Mouse (Mus musculus) left cerebral cortex, adult 2 months (tissue): ENCODE results near the gene Gabarapl2. TPM values are rescaled to one million over a fixed set of nuclear protein-coding genes. Genes with fewer than 3 reads are reported as not detected.

Experiments
- DNase-seq, 2 experiments: peaks; one replicate each; pipeline ENCODE4 v3.0.0; 2021 to 2022; ENCODE audit warnings: low spot score in 2 of 2, mixed read lengths in 1 of 2; ENCODE audit errors: extremely low spot score in 1 of 2
- H3K27ac ChIP-seq: fragments of 200-600 bp; 2 replicates; pipeline ENCODE4 v1.8.1; 2022
- H3K4me3 ChIP-seq: fragments of 200-600 bp; 2 replicates; pipeline ENCODE4 v1.8.1; 2022
- CTCF ChIP-seq: fragments of 200-600 bp; IDR thresholded peaks from 2 replicates; pipeline ENCODE4 v1.8.1; 2022; ENCODE audit warnings: antibody characterized with exemption, mild to moderate bottlenecking, moderate library complexity
- intact Hi-C: fragments of 180-260 bp; cut with DNase I; formaldehyde crosslinking; loops from one replicate; pipeline ENCODE4 v1.15.1; 2025
- total RNA-seq, 2 experiments: library from RNA; stranded (reverse); gene quantifications; 2 replicates each; pipeline ENCODE4 v1.2.3; 2021

Gene Gabarapl2
- total RNA-seq, 2 experiments from 2014 or later = 209 to 211 TPM

GRCm38 (mm10) chr8:111982116-111982515, 41.6 kb downstream of the Gabarapl2 start:
- intact Hi-C loops = no loop called here

GRCm38 (mm10) chr8:111984511-111984910, 44.0 kb downstream of the Gabarapl2 start:
- Histone ChIP-seq H3K27ac (no peak overlapping the region), H3K4me3 (no peak overlapping the region)
- DNase-seq = peak in 1 of 2 experiments; percentile 43
- intact Hi-C loops = no loop called here
- no peak for TF ChIP-seq CTCF

More at GRCm38 (mm10) chr8:111982116-111982515, 41.6 kb downstream of the Gabarapl2 start:
- Histone ChIP-seq H3K27ac (no peak overlapping the region), H3K4me3 (no peak overlapping the region)
- DNase-seq = no peak
- no peak; the same call in none of the 2 replicates for TF ChIP-seq CTCF

- Histone ChIP-seq H3K4me3 (no peak overlapping the region), H3K27ac (no peak overlapping the region)
- DNase-seq = peak; percentile 69 to 72
- peak; percentile 83 for TF ChIP-seq CTCF
- intact Hi-C loops = loop anchor here (1.0 to 5.0 kb wide), 2 partner anchors 48 to 109 kb away; partner anchors contain the start of gene Gabarapl2
Measured at GRCm38 (mm10) chr8:111989911-111990310, 49.4 kb downstream of the Gabarapl2 start.

DNA sequence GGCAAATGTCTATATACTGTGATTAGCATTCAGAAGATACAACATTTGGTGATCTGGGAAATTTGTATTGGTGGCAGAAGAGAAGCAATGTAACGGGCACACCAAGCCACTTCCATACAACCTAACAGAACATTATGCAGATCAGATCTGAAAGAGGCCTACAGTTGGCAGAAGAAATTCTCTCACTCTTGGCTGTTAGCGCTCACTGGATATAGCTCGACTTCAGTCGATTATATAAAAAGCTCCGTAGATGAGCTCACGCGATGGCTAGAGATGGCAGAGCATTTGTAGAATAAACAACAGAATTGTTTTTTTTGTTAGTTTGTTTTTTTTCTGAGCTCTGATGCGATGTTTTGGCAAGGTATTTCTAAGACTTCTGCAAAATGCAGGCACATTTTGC, 50.8 kb downstream of the Gabarapl2 start:
- H3K4me3 ChIP-seq = peak overlapping the region; percentile 95
- peak overlapping the region; percentile 80 for H3K27ac ChIP-seq
- intact Hi-C loops = loop anchor here (5.0 kb wide), 1 partner anchor 49 kb away; the partner anchor contains the start of gene Gabarapl2
- TF ChIP-seq CTCF = no peak
- no peak for DNase-seq

GRCm38 (mm10) chr8:111992013-111992702, 51.7 kb downstream of the Gabarapl2 start, which contains the start of gene Adat1:
Gene Adat1, minus strand, starts transcription at chr8:111992302.
- H3K4me3 ChIP-seq = peak within 1 kb of the TSS; percentile 95
- peak within 1 kb of the TSS; percentile 80 for H3K27ac ChIP-seq
- no peak; the same call in 1 of the 2 replicates for TF ChIP-seq CTCF
- peak; percentile 83 to 85 for DNase-seq
- intact Hi-C loops = loop anchor here (2.0 to 5.0 kb wide), 2 partner anchors 19 to 50 kb away; partner anchors contain the start of genes Gabarapl2, Kars and Terf2ip

GRCm38 (mm10) chr8:111992703-111993039, 52.2 kb downstream of the Gabarapl2 start:
- Histone ChIP-seq H3K4me3 (no peak overlapping the region; the same call in 1 of the 2 replicates), H3K27ac (no peak overlapping the region)
- TF ChIP-seq CTCF = no peak
- DNase-seq = no peak
- intact Hi-C loops = loop anchor here (2.0 to 5.0 kb wide), 2 partner anchors 18 to 50 kb away; partner anchors contain the start of genes Gabarapl2, Kars and Terf2ip

Other genes with a start within 250 kb of the Gabarapl2 start
- gene Ctrb1, start 249.7 kb upstream of the Gabarapl2 start, total RNA-seq = not detected
- 10 to 100 TPM; 49.3 to 54.2 TPM for gene Bcar1, start 196.9 kb upstream of the Gabarapl2 start, total RNA-seq
- gene Cfdp1, start 86.4 kb upstream of the Gabarapl2 start, total RNA-seq = 10 to 100 TPM; 75.4 to 83.1 TPM
- 1 to 10 TPM; 3.0 to 3.4 TPM for gene Tmem170, start 64.0 kb upstream of the Gabarapl2 start, total RNA-seq
- gene Chst5, start 30.3 kb upstream of the Gabarapl2 start, total RNA-seq = under 1 TPM; 0.29 to 0.51 TPM
- 10 to 100 TPM; 11.7 to 13.2 TPM for gene Tmem231, start 6.8 kb upstream of the Gabarapl2 start, total RNA-seq
- gene Adat1, start 51.6 kb downstream of the Gabarapl2 start, total RNA-seq = 1 to 10 TPM; 6.4 to 6.6 TPM
- gene Kars, start 70.6 kb downstream of the Gabarapl2 start, total RNA-seq = 10 to 100 TPM; 67.6 to 73.6 TPM
- 10 to 100 TPM; 37.3 to 40.6 TPM for gene Terf2ip, start 70.7 kb downstream of the Gabarapl2 start, total RNA-seq
- not detected for gene Gm6793, start 74.3 kb downstream of the Gabarapl2 start, total RNA-seq